Mouse (Mus musculus) frontal cortex, adult (tissue): ENCODE measurements at regions not wholly inside any gene's neighbourhood (a gene's known extent, or its start where the extent isn't known, plus 50 kb on each side); places are given as distances from the start of the nearest gene placed in this dataset.

Experiments
- ATAC-seq: cut with Nextera tagmentation; 2 replicates; pipeline ENCODE4 v1.9.2; 2017; ENCODE audit warnings: mild to moderate bottlenecking, moderate library complexity, mixed read lengths; ENCODE audit not compliant: low TSS enrichment

DNA sequence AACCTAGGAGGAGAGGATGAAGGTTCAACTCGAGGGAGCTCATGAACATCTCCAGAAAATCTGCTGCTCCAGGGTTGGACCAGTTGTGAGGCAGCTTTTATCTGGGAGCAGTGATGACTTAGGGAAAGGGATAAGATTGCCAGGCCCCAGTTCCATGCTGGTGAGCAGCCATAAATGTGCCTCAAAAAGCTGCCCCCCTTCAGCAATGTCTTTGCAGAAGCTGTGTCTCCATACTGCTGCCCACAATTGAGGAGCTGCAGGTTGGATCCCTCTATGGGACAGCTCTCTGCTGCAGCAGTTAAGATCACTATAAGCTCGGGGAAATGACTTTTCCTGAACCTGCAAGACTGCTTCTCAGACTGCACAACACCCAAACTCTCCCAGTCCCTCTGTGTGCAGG, 543.7 kb downstream of the Nfib start:
- ATAC-seq = no peak

GRCm38 (mm10) chr4:82161232-82161631, 544.3 kb downstream of the Nfib start:
- no peak for ATAC-seq

DNA sequence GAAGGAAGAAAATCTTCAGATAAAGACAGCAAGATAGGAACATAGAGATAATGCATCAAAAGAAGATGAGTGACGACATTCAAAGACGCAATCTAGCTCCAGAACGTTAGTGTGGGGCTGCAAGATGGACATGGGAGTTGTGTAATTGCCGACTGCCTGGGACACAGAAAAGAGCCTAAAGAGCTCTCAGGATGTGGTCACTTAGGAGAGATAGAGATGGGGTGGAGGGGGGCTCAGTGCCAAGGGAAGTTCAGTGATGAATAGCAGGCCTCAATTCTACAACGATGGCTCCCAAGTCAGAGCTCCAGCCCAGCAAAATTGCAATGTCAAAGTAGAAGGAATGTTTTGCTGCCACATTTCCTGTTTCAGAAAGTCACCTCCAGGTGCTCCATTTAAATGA, 545.3 kb downstream of the Nfib start:
- no peak for ATAC-seq

DNA sequence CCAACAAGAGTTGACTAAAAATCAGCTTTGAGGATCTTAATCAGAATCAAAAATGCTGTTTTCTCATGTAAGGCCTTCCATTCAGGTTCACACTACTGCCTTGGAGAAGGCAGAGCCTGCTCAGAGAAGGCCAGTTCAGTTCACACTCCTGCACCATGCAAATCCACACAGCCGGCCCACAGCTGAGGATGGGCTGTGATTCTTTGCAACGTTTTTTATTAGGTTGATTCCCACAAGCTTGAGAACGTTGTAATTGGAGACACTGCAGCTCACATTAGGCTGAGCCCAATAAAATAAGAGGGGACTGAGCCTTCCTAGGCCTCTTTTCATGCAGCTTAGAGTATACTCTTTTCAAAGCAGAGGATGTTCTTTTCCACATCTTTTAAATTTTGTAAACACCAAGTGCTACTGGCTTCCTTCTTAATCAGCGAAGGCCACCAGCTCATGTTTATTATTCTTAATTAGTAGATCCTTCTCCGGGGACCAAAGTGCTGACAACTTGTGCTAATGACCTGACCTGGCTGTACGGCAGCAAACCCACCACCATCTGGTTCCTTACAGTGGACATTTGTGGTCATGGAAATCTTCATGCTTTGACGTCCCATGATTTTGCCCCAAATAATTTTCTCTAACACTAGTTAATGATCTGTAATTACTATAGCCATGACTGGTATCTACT, 549.8 kb downstream of the Nfib start:
- no peak for ATAC-seq

DNA sequence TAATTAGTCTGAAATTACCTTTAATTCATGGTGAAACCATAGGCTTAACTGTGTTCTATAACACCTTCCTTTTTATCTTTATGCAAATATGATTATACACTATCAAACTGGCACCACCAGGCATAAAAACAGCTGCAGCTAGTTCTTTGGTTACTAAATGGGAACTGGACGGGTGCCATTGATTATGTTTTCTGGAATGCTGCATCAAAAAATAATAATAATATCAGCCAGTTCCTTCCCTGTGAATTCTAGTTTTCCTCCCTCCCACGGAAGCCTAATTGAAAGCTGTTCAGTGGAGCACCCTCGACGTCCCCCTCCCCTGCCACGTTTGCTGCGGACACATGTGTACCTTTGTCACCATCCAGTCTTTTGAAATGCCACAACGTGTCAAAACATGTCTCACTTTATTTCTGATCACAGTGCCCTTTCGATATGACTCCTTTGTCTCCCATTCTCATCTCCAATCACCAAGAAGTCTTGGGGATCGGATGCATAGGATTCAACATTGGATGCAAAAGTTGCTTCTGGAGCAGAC, 551.5 kb downstream of the Nfib start:
- no peak for ATAC-seq

- no peak for ATAC-seq
Measured at GRCm38 (mm10) chr4:82153604-82154003, 551.9 kb downstream of the Nfib start.

DNA sequence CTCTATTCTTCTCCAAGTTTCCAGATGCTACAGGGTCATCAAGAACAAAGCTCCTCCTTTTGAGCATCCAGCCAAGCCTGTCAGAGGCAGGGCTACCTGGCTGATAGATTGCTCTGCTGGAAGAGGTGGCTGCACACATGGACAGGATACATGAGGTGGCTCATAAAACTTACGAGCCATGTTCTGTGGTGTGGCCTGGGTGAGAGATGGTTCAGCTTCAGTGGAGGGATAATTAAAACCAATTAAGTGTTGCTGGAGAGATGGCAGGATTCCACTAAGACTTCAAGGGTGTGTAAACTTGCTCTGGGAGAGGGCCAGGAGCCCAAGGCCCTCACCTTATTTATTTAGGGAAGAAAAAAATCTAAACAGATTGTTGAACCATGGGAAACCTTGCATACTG, 555.6 kb downstream of the Nfib start:
- no peak for ATAC-seq

- no peak for ATAC-seq
Measured at GRCm38 (mm10) chr4:82148129-82149064, 557.2 kb downstream of the Nfib start.

DNA sequence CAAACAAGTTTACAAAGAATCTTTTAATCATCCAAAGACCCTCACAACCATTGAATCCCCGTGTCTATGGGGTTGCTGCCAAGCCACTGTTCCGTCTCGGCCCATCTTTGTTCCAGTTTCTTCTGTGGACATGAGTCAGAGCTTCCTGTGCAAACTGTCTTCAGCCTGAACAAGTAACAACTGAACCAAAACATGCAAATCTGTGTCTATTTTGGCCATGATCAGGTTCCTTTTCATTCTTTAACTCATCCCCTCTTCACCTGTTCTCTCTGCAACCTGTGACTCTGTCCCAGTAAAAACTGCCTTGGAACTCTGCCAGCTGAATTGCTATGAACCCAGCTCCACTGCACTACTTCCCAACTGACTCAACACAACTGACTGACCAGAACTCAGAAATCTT, 563.2 kb downstream of the Nfib start:
- ATAC-seq = peak; percentile 50; the same call in 1 of the 2 replicates

- ATAC-seq = no peak
Measured at GRCm38 (mm10) chr4:82139806-82140205, 565.7 kb downstream of the Nfib start.

GRCm38 (mm10) chr4:82139016-82139415, 566.5 kb downstream of the Nfib start:
- ATAC-seq = no peak

DNA sequence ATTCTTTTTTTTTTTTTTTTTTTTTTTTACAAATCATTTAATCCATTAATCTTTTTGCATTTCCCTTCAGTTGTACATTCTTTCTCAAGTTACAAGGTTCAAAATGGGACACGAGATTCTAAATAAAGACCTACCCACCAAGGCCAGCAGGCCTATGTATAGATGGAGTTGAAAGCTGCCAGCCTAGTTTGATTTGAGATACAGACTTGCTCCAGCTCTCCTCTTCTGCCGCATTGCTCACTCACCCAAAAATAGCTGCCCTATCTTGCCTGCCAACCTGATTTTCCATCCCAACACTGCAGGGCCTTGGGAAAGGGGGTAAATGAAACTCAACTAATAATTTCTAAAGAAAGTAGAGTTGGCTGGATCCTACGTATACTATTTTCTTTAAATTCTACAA, 572.7 kb downstream of the Nfib start:
- ATAC-seq = peak; percentile 90

DNA sequence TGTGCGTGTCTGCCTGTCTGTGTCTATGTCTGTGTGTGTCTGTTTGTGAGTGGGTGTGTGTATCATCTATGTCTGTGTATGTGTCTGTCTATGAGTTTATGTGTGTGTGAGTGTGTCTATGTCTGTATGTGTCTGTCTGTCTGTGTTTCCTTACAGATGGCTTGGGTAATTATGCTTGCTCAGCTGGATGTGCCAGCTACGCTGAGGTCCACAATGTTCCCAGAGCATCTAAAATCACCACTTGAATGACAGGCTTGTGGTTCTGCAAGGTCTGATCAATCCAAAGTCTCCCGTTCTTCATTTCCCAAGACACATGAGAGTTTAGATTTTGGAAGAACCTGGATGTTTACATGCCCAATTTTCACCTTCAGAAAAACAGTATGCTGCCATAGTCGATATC, 573.2 kb downstream of the Nfib start:
- ATAC-seq = peak; percentile 41; the same call in 1 of the 2 replicates

DNA sequence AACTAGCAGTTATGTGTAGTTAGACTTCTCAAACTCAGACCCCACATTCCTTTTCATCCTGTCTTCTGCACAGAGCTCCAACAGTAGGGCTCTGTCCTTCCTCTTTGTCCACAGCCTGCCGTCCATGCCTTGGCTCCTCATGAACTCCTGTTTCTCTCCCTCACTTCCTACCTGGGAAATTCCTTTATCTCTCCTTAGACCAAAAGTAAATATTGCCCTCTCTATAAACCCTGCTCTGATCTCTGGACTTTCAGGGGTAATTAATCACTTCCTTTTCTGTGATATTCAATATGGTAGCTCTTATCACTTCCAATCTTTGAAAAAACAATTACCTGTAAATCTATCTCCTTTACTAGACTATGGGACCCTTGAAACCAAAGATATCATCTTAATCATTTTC, 576.1 kb downstream of the Nfib start:
- no peak for ATAC-seq

DNA sequence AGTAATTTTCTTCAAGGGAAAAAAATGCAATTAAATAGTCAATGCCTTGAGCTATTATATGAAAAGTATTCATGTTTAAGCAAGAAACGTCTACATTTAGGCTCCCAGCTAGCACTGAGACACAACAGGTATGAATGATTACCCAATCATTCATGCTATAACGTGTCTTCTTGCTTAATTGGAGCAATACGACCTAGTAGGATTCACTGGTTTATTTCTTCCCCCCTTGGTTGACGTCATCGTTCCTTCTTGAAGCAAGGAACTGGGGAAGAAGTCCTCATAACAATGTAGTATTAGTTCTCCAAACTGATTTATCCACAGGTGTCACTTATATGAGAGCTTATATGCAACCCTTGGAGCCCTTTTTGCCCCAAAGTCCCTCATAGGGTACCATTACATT, 581.8 kb downstream of the Nfib start:
- ATAC-seq = no peak

DNA sequence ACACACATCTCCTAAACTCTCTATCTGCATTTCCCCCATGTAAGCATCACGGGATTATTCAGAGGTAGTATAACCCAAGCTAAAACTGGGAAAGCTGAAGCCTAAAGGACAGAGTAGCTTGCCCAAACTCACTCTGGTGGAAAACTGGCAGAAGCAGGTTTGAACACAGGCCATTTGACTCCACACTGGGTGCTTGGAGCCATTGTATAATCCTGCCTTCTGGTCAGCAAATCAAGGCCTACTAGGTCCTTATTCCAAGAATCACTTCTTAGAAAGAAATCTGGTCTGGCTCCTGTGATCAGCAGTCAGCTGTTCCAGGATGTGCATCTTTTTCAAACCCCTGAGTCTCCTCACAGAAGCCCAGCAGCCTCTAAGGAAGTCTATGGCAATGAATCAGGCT, 582.4 kb downstream of the Nfib start:
- ATAC-seq = no peak

- ATAC-seq = no peak
Measured at GRCm38 (mm10) chr4:82120796-82121195, 584.8 kb downstream of the Nfib start.

- no peak for ATAC-seq
Measured at GRCm38 (mm10) chr4:82120326-82120725, 585.2 kb downstream of the Nfib start.

DNA sequence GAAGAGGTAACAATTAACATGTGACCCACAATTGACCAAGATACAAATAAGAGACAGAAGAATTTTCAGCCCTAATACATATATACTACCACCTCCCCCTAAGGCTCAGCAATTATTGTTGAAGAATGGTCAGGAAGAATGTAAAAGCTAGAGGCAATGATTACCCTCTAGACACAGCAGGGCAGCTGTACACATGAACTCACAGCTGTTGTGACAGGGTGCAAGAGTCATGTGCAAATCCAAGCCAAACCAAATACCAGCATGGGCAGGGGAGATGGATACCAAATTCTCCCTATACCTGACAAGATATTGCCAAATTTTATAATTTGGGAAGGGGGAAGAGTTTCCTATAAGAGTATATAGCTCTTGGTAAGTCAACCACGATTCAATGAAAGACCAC, 603.7 kb downstream of the Nfib start:
- no peak for ATAC-seq

- no peak for ATAC-seq
Measured at GRCm38 (mm10) chr4:82099970-82100368, 605.6 kb downstream of the Nfib start.

GRCm38 (mm10) chr4:82098986-82099969, 606.3 kb downstream of the Nfib start:
- peak; percentile 47; the same call in 1 of the 2 replicates for ATAC-seq
